Mouse (Mus musculus) forebrain, embryonic 15.5 days (tissue): ENCODE data around the gene Tbrg4. TPM values are rescaled to one million over a fixed set of nuclear protein-coding genes. Genes with fewer than 3 reads are reported as not detected.

Experiments
- polyA plus RNA-seq: library from polyadenylated mRNA; unstranded; fragments of >200 nt; fragmentation: Nextera tagmentation; extraction: Ambion mirVana; gene quantifications from 2 replicates; pipeline ENCODE4 v1.2.1, GENCODE M21; 2015

Gene Tbrg4
- polyA plus RNA-seq, 1 experiment from 2014 or later = 27.5 TPM

Other genes with a start within 250 kb of the Tbrg4 start
- gene Zmiz2, start 237.0 kb downstream of the Tbrg4 start, polyA plus RNA-seq = 38.7 and 38.8 TPM in 2 replicates
- 3,682 and 3,685 TPM in 2 replicates for gene Ppia, start 210.6 kb downstream of the Tbrg4 start, polyA plus RNA-seq
- 576 and 626 TPM in 2 replicates for gene H2afv, start 181.6 kb downstream of the Tbrg4 start, polyA plus RNA-seq
- gene Purb, start 150.2 kb downstream of the Tbrg4 start, polyA plus RNA-seq = 13.5 and 14.8 TPM in 2 replicates
- 0.34 and 0.41 TPM in 2 replicates for gene Myo1g, start 105.1 kb downstream of the Tbrg4 start, polyA plus RNA-seq
- 104 and 107 TPM in 2 replicates for gene Ccm2, start 79.2 kb downstream of the Tbrg4 start, polyA plus RNA-seq
- 66.9 and 67.4 TPM in 2 replicates for gene Nacad, start 20.0 kb downstream of the Tbrg4 start, polyA plus RNA-seq
- not detected in 2 replicates for gene Wap, start 12.6 kb upstream of the Tbrg4 start, polyA plus RNA-seq
- gene Ramp3, start 32.5 kb upstream of the Tbrg4 start, polyA plus RNA-seq = 4.1 and 6.7 TPM in 2 replicates
- gene Gm11983, start 211.6 kb upstream of the Tbrg4 start, polyA plus RNA-seq = not detected in 2 replicates